Mouse (Mus musculus) stomach, embryonic 14.5 days (tissue): ENCODE measurements around the gene Vcpkmt. TPM values are rescaled to one million over a fixed set of nuclear protein-coding genes. Genes with fewer than 3 reads are reported as not detected.

Experiments
- ATAC-seq: fragments of 200-750 bp; cut with Nextera tagmentation; 2 replicates; pipeline ENCODE4 v1.8.0; 2017; ENCODE audit warnings: low read depth, moderate TSS enrichment; ENCODE audit not compliant: insufficient number of reproducible peaks, insufficient read depth, low FRiP score
- H3K27ac ChIP-seq: fragments of 300-500 bp; sonication (generic); 2 replicates; pipeline ENCODE4 v1.5.1; 2014; ENCODE audit warnings: mild to moderate bottlenecking, low read length, moderate library complexity, mixed read lengths
- H3K27me3 ChIP-seq: fragments of 300-500 bp; sonication (generic); 2 replicates; pipeline ENCODE4 v1.6.1; 2014; ENCODE audit warnings: low read length, control low read depth, mixed read lengths; ENCODE audit not compliant: control insufficient read depth, insufficient read depth
- H3K36me3 ChIP-seq: fragments of 300-500 bp; sonication (generic); 2 replicates; pipeline ENCODE4 v1.6.1; 2014; ENCODE audit warnings: mild to moderate bottlenecking, control low read depth, low read length, moderate library complexity, mixed read lengths; ENCODE audit not compliant: control insufficient read depth, insufficient read depth
- H3K4me1 ChIP-seq: fragments of 300-500 bp; sonication (generic); 2 replicates; pipeline ENCODE4 v1.6.1; 2014; ENCODE audit warnings: low read length, control low read depth, mixed read lengths; ENCODE audit not compliant: control insufficient read depth, insufficient read depth
- H3K4me2 ChIP-seq: fragments of 300-500 bp; sonication (generic); replicated peaks from 2 replicates; pipeline ENCODE4 v1.6.1; 2014; ENCODE audit warnings: low read depth, low read length, control low read depth
- H3K4me3 ChIP-seq: fragments of 300-500 bp; sonication (generic); 2 replicates; pipeline ENCODE4 v1.5.1; 2014; ENCODE audit warnings: low read depth, low read length, control low read depth
- H3K9ac ChIP-seq: fragments of 300-500 bp; sonication (generic); replicated peaks from 2 replicates; pipeline ENCODE4 v1.6.1; 2014; ENCODE audit warnings: low read depth, mild to moderate bottlenecking, control low read depth, low read length, moderate library complexity, mixed read lengths
- H3K9me3 ChIP-seq: fragments of 300-500 bp; sonication (generic); 2 replicates; pipeline ENCODE4 v1.6.1; 2016; ENCODE audit warnings: low read depth, low read length, control low read depth; ENCODE audit not compliant: control insufficient read depth
- WGBS: fragments of 180-500 bp; shearing (Covaris S2); extraction: QIAGEN DNeasy Blood & Tissue Kit; methylation state at CpG from one replicate; pipeline ENCODE4 v1.1.7; 2014; 5-methylcytosine and 5-hydroxymethylcytosine counted together
- microRNA-seq: library from miRNA; unstranded; fragments of <30 nt; microRNA quantifications from one replicate; pipeline ENCODE4, GENCODE M21; 2016
- polyA plus RNA-seq: library from polyadenylated mRNA; unstranded; fragments of >200 nt; fragmentation: Nextera tagmentation; extraction: Ambion mirVana; gene quantifications from 2 replicates; pipeline ENCODE4 v1.2.1, GENCODE M21; 2014

Gene Vcpkmt
- polyA plus RNA-seq, 1 experiment from 2014 or later, result 22.6 TPM

DNA sequence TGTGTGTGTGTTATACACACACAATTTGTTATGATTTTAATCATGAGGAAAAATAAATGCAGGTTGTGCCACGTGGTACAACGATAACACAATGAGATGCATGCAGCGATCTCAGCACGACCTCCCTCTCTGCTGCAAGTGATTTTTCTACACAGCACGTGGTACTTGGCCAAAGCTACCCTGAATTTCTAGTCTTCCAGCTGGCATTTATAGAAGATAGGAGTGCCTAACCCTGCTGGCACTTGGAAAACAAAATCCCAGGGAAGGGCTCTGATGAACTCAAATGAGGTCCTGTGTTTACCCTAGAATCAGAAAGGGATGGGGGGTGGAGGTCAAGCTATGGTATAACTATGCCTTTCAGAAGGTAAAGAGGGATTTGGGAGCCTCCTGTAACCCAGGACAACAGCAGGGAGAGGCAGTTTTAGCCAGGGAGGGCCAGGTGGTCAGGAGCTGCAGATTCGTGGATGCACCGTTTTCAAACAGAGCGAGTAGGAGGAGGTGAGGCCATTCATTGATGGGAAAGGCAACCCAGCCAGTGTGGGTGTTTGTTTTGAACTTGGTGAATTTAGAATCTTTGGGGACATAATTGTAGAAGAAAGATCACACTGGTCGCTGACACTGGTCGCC is 46.1 kb downstream of the Vcpkmt start:
- no peak for ATAC-seq
- H3K9me3 ChIP-seq, result no peaks in the 10 kb centered on the region
- peak overlapping the region; percentile 93 for H3K27ac ChIP-seq
- H3K27me3 ChIP-seq, result no peaks in the 10 kb centered on the region
- 61% methylated on average over 10 of the region's 10 CpGs for WGBS
- no peak overlapping the region for H3K4me3 ChIP-seq
- peaks cover 18% of the 10 kb centered on the region; the same call in 1 of the 2 replicates for H3K4me1 ChIP-seq
- H3K4me2 ChIP-seq, result peak overlapping the region; percentile 41; the same call in 1 of the 2 replicates
- H3K9ac ChIP-seq, result no peak overlapping the region
- H3K36me3 ChIP-seq, result no peaks in the 10 kb centered on the region

DNA sequence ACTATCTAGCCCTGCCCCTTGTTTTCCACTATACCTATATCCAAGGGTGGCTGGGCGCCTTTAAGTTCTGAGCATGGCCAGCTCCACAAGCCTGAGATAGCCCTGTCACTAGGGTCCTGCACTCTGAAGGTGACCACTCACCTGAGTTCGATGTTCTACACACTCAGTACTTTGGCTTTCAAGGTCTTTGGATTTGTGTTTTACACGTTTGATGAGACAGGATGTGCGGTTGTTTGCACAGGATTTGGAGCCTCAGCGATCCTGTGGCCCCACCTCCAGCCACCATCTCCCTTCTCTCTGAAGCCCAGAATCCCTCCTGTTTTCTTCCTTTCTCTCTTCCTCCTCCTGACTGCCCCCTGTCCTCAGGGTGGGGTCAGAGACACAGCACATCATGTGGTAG is 49.6 kb downstream of the Vcpkmt start:
- no peak overlapping the region for H3K9ac ChIP-seq
- no peak overlapping the region for H3K4me2 ChIP-seq
- H3K27me3 ChIP-seq, result no peaks in the 10 kb centered on the region
- H3K9me3 ChIP-seq, result no peaks in the 10 kb centered on the region
- H3K27ac ChIP-seq, result no peak overlapping the region
- ATAC-seq, result no peak
- WGBS, result 76% methylated on average over 5 of the region's 5 CpGs
- H3K4me1 ChIP-seq, result peaks cover 13% of the 10 kb centered on the region; the same call in 1 of the 2 replicates
- H3K4me3 ChIP-seq, result no peak overlapping the region
- H3K36me3 ChIP-seq, result no peaks in the 10 kb centered on the region

DNA sequence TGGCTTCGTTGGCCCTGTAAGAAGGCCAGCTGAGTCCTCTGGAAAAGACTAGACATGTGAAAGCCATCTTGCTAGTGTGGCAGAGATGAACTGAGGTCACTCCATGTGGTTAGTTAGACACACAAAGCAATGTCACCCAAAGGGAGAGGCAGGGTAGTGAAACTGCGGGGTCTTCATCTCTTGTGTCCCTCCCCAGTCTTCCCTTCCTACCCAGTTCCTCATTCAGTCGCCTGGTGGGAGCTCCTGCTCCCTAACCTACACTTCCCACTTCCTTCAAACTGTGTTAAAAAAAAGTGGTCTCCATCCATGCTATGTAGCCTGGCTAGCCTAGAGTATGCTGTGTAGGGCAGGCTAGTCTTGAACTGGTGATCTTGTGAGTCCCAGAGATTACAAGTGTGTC is 50.3 kb downstream of the Vcpkmt start:
- Histone ChIP-seq H3K4me3 (no peak overlapping the region), H3K27me3 (no peaks in the 10 kb centered on the region), H3K9me3 (no peaks in the 10 kb centered on the region), H3K27ac (no peak overlapping the region), H3K9ac (no peak overlapping the region), H3K4me2 (no peak overlapping the region), H3K36me3 (no peaks in the 10 kb centered on the region), H3K4me1 (peaks cover 8% of the 10 kb centered on the region; the same call in 1 of the 2 replicates)
- no peak for ATAC-seq
- 82% methylated on average over 3 of the region's 3 CpGs for WGBS

DNA sequence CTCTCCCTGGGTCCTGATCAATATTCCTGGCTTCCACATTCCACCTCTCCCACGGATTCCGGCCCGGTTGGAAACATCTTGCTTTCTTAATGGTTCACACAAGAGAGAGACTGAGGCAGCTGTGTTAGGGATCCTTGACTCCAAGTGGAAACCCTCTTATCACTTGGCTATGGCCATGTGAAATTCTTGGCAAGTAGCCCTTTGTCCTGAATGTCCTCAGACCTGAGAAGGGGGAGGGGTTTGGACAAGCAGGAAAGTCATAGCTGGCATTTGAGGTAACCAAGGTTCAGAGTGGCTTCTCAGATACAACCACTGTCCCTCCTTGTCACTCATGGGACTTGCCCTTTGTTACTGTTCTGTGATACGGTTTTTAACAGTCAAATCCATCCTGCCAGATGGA is 50.7 kb downstream of the Vcpkmt start:
- Histone ChIP-seq H3K9me3 (no peaks in the 10 kb centered on the region), H3K9ac (no peak overlapping the region), H3K27me3 (no peaks in the 10 kb centered on the region), H3K36me3 (no peaks in the 10 kb centered on the region), H3K4me2 (no peak overlapping the region), H3K4me3 (no peak overlapping the region), H3K4me1 (peaks cover 4% of the 10 kb centered on the region; the same call in 1 of the 2 replicates), H3K27ac (no peak overlapping the region)
- 82% methylated on average over 4 of the region's 4 CpGs for WGBS
- no peak for ATAC-seq

DNA sequence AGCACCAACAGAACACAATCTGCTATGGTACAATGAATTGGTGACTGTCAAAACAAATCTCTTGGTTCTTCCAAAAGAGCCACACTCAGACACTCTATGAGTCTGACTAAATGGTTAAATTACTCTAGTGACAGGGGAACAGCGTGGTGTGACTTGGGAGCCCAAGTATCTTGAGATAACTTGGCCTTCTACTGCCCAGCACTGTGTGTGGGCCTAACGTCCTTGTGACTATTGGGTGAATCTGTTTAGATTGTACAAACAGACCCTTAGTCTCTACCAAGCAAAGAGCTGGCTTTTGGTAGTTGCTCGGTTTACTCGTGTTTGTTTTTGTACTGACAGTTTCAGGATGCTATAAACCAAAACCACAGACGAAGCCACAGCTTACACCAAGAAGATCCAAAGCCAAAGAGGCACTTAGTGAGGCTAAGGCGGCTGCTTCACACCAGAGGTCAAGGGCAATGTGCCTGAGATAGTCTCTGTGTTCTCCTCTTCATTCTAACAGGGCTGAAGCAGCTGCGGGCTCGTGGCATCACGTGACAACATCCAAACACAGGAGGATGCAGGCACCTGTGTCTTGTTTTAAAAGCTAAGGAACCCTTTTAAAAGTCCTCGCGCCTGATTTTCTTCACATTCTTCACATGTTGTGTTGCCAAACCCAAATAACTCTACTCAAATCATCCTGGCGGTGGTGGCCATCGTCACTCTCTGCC is 53.0 kb downstream of the Vcpkmt start:
- Histone ChIP-seq H3K9ac (no peak overlapping the region), H3K4me1 (0 out of 2 replicates have a peak, but pooled peaks cover 3% of the 10 kb centered on the region), H3K27me3 (no peaks in the 10 kb centered on the region), H3K36me3 (no peaks in the 10 kb centered on the region), H3K4me3 (no peak overlapping the region), H3K9me3 (no peaks in the 10 kb centered on the region), H3K27ac (no peak overlapping the region), H3K4me2 (no peak overlapping the region)
- 69% methylated on average over 13 of the region's 13 CpGs for WGBS
- ATAC-seq, result no peak

DNA sequence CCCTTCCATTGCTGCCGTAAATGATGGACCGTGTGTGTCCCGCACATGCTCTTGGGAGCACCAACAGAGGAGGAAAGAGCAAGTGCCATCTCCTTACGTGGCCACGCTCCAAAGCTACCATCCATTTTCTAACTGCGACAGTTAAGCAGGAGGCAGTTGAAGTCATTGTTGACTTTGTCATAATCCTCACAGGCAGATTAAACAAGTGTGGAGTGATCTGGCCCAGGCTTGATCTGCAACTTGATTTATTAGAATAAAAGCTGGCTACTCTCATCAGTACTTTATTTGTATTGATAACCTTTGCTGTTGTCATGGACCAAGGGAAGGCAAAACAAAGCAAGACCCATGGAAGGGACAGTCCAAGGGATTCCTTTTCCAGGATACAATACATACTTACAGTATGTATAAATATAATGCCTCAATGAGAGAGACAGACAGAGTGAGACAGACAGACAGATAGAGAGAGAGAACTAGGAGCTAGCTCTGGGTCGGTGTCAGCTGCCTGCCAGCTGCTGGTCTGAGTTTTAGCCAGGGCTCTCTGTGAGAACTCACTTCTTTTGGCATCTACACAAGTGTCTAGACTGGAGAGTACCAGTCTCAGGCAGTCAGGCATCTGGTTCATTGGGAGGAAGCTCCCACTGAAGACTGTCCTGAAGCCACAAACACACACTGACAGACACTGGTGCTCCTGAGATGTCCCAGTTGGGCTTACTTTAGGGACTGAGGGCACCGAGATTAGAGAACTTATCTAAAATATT is 54.4 kb downstream of the Vcpkmt start:
- no peaks in the 10 kb centered on the region for H3K9me3 ChIP-seq
- 60% methylated on average over 8 of the region's 8 CpGs for WGBS
- H3K27ac ChIP-seq, result no peak overlapping the region
- H3K9ac ChIP-seq, result no peak overlapping the region
- ATAC-seq, result no peak
- no peaks in the 10 kb centered on the region for H3K27me3 ChIP-seq
- H3K4me3 ChIP-seq, result no peak overlapping the region
- 0 out of 2 replicates have a peak, but pooled peaks cover 3% of the 10 kb centered on the region for H3K4me1 ChIP-seq
- no peak overlapping the region for H3K4me2 ChIP-seq
- no peaks in the 10 kb centered on the region for H3K36me3 ChIP-seq

Small RNAs within 50 kb of the gene (microRNA-seq; reads per million reads assigned to microRNA genes)
- gene Gm23018, result not detected

Other genes starting within 250 kb of the Vcpkmt start
- gene Nemf, start 225.9 kb downstream of the Vcpkmt start, polyA plus RNA-seq, result 99.9 and 114 TPM in 2 replicates
- gene Arf6, start 210.9 kb downstream of the Vcpkmt start, polyA plus RNA-seq, result 57.1 and 63.8 TPM in 2 replicates
- 0.74 and 2.2 TPM in 2 replicates for gene Gm9887, start 210.6 kb downstream of the Vcpkmt start, polyA plus RNA-seq
- 14.3 and 15.0 TPM in 2 replicates for gene Sos2, start 98.8 kb upstream of the Vcpkmt start, polyA plus RNA-seq
- gene L2hgdh, start 141.8 kb upstream of the Vcpkmt start, polyA plus RNA-seq, result 18.3 and 19.6 TPM in 2 replicates
- gene Atp5s, start 141.9 kb upstream of the Vcpkmt start, polyA plus RNA-seq, result 33.6 and 37.2 TPM in 2 replicates
- gene Cdkl1, start 208.2 kb upstream of the Vcpkmt start, polyA plus RNA-seq, result 1.1 and 2.4 TPM in 2 replicates